Mouse (Mus musculus) embryonic facial prominence, embryonic 15.5 days (tissue): ENCODE results near the gene Flrt1. TPM values are rescaled to one million over a fixed set of nuclear protein-coding genes. Genes with fewer than 3 reads are reported as not detected.
"Not testable (repeated sequence)": the region's sequence is repeated elsewhere in the genome, so short reads cannot be mapped to it uniquely, and the experiment has no call there.

Source experiments
- ATAC-seq: fragments of 200-750 bp; cut with Nextera tagmentation; 2 replicates; pipeline ENCODE4 v1.8.0; 2017; ENCODE audit warnings: low read depth, moderate TSS enrichment; ENCODE audit not compliant: insufficient number of reproducible peaks, low FRiP score, low TSS enrichment
- H3K27ac ChIP-seq: fragments of 300-500 bp; sonication (generic); replicated peaks from 2 replicates; pipeline ENCODE4 v1.5.1; 2015; ENCODE audit warnings: mild to moderate bottlenecking, inconsistent platforms
- H3K27me3 ChIP-seq: fragments of 300-500 bp; sonication (generic); 2 replicates; pipeline ENCODE4 v1.6.1; 2015; ENCODE audit warnings: inconsistent platforms
- H3K36me3 ChIP-seq: fragments of 300-500 bp; sonication (generic); 2 replicates; pipeline ENCODE4 v1.6.1; 2015; ENCODE audit warnings: mild to moderate bottlenecking, inconsistent platforms
- H3K4me1 ChIP-seq: fragments of 300-500 bp; sonication (generic); 2 replicates; pipeline ENCODE4 v1.6.1; 2015; ENCODE audit warnings: inconsistent platforms
- H3K4me2 ChIP-seq: fragments of 300-500 bp; sonication (generic); replicated peaks from 2 replicates; pipeline ENCODE4 v1.6.1; 2015; ENCODE audit warnings: mild to moderate bottlenecking, inconsistent platforms
- H3K4me3 ChIP-seq: fragments of 300-500 bp; sonication (generic); replicated peaks from 2 replicates; pipeline ENCODE4 v1.5.1; 2015; ENCODE audit warnings: mild to moderate bottlenecking, inconsistent platforms
- H3K9ac ChIP-seq: fragments of 300-500 bp; sonication (generic); 2 replicates; pipeline ENCODE4 v1.6.1; 2015; ENCODE audit warnings: inconsistent platforms
- H3K9me3 ChIP-seq: fragments of 300-500 bp; sonication (generic); replicated peaks from 2 replicates; pipeline ENCODE4 v1.6.1; 2016; ENCODE audit warnings: inconsistent platforms
- WGBS: fragments of 180-500 bp; shearing (Covaris S2); methylation state at CpG from one replicate; pipeline ENCODE4 v1.1.7; 2015; 5-methylcytosine and 5-hydroxymethylcytosine counted together
- polyA plus RNA-seq: library from polyadenylated mRNA; unstranded; fragments of >200 nt; fragmentation: Nextera tagmentation; extraction: Ambion mirVana; gene quantifications from 2 replicates; pipeline ENCODE4 v1.2.1, GENCODE M21; 2015

The Flrt1 gene
- polyA plus RNA-seq, 1 experiment from 2014 or later, result 19.2 TPM

DNA sequence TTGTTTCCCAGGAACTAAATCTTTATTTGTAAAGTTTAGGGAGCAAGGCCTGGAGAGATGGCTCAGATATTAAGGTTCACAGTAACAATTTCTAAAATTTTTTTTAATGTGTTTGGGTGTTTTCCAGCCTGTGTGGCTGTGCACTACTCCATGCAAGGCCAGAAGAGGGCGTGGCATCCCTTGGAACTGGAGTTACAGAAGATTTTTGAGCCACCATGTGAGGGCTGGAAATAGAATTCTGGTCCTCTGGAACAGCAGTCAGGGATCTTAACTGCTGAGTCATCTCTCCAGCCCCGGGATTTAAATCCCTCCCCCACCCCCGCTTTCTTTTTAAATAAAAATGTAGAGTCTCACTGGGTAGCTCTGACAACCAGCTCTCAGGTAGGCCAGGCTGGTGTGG, 50.4 kb downstream of the Flrt1 start:
- no peaks in the 10 kb centered on the region for H3K36me3 ChIP-seq
- H3K9me3 ChIP-seq, result no peaks in the 10 kb centered on the region
- H3K27me3 ChIP-seq, result no peaks in the 10 kb centered on the region
- H3K4me2 ChIP-seq, result no peak overlapping the region
- H3K9ac ChIP-seq, result no peak overlapping the region
- H3K4me1 ChIP-seq, result peaks cover 34% of the 10 kb centered on the region
- no peak for ATAC-seq
- 39% methylated on average over 3 of the region's 3 CpGs for WGBS
- no peak overlapping the region; the same call in 1 of the 2 replicates for H3K27ac ChIP-seq
- H3K4me3 ChIP-seq, result no peak overlapping the region

DNA sequence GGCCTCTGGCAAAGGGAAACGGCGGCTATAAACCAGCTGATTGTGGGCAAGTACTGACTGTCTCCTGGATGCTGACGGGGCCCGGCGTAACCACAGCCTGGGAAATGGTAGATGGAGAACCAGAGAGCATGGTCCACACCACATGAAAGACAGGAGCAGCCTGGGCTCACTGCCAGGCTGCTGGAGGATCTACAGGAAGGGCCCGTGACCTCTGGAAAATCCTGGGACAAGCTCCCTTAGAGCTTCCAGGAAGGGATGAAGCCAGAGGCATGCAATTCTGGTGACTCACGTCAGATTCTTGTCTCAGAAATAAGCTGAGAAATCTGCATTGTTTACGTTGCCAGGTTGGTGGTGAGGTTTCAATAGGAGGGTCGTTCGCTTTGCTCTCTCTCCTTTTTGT, 50.8 kb downstream of the Flrt1 start:
- no peak for ATAC-seq

DNA sequence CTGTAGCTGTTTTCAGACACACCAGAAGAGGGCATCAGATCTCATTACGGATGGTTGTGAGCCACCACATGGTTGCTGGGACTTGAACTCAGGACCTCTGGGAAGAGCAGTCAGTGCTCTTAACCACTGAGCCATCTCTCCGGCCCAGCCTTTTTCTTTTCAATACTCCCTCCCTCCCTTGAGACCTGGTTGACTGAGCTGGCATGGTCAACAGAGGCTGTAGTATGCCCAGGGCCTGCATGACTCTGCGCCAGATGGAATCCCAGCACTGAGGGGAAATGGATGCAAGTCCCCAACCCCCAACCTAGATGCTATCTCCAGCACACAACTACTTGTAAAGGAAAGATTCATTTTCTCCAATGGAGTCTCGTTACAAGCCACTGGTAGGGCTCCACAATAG, 52.1 kb downstream of the Flrt1 start:
- not testable (repeated sequence) for ATAC-seq, H3K36me3 ChIP-seq, H3K9ac ChIP-seq, H3K27me3 ChIP-seq, H3K9me3 ChIP-seq, H3K4me3 ChIP-seq, H3K27ac ChIP-seq, H3K4me2 ChIP-seq
- WGBS, result 89% methylated on average over 4 of the region's 4 CpGs
- H3K4me1 ChIP-seq, result peaks cover 32% of the 10 kb centered on the region

More for the DNA sequence above, 50.8 kb downstream of the Flrt1 start:
- WGBS, result 42% methylated on average over 10 of the region's 10 CpGs
- peaks cover 34% of the 10 kb centered on the region for H3K4me1 ChIP-seq
- no peak overlapping the region for H3K4me3 ChIP-seq
- H3K27me3 ChIP-seq, result no peaks in the 10 kb centered on the region
- H3K4me2 ChIP-seq, result no peak overlapping the region
- H3K36me3 ChIP-seq, result no peaks in the 10 kb centered on the region
- H3K9me3 ChIP-seq, result no peaks in the 10 kb centered on the region
- no peak overlapping the region; the same call in 1 of the 2 replicates for H3K27ac ChIP-seq
- H3K9ac ChIP-seq, result no peak overlapping the region

- Histone ChIP-seq H3K36me3 (no peaks in the 10 kb centered on the region), H3K27me3 (no peaks in the 10 kb centered on the region), H3K4me2 (no peak overlapping the region), H3K27ac (no peak overlapping the region), H3K9ac (no peak overlapping the region), H3K9me3 (no peaks in the 10 kb centered on the region), H3K4me3 (no peak overlapping the region), H3K4me1 (peaks cover 5% of the 10 kb centered on the region)
- 34% methylated on average over 4 of the region's 4 CpGs for WGBS
- no peak for ATAC-seq
Measured at GRCm38 (mm10) chr19:7044706-7045105, 60.8 kb downstream of the Flrt1 start.

DNA sequence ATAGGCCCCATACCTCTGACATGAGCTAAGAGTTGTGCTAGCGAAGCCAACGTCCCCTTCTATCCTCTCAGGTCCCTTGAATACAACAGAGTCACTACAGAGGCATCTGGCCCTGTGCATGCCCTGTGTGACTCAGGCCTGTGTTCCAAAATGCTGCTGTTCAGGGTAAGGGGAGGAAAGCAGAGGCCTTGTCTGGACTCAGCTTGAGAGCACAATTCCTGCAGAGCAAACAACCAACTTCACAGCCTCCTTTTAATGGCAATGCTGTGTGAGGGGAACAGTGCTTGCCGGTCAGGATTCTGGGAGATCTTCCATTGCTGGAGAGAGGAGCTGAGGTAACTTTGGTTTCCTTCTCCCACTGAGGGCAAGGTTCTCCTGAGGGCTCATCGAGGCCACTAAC, 61.2 kb downstream of the Flrt1 start:
- no peak overlapping the region for H3K4me2 ChIP-seq
- WGBS, result 62% methylated on average over 4 of the region's 4 CpGs
- H3K4me1 ChIP-seq, result peaks cover 5% of the 10 kb centered on the region
- no peaks in the 10 kb centered on the region for H3K36me3 ChIP-seq
- no peaks in the 10 kb centered on the region for H3K27me3 ChIP-seq
- ATAC-seq, result no peak
- H3K4me3 ChIP-seq, result no peak overlapping the region
- H3K27ac ChIP-seq, result no peak overlapping the region
- H3K9ac ChIP-seq, result no peak overlapping the region
- no peaks in the 10 kb centered on the region for H3K9me3 ChIP-seq

Other genes starting within 250 kb of the Flrt1 start
- gene Ccdc88b, start 247.5 kb downstream of the Flrt1 start, polyA plus RNA-seq, result 0.80 and 1.8 TPM in 2 replicates
- gene Trmt112, start 196.0 kb downstream of the Flrt1 start, polyA plus RNA-seq, result 137 and 138 TPM in 2 replicates
- 321 and 330 TPM in 2 replicates for gene Prdx5, start 195.6 kb downstream of the Flrt1 start, polyA plus RNA-seq
- gene Esrra, start 183.9 kb downstream of the Flrt1 start, polyA plus RNA-seq, result 15.2 and 16.1 TPM in 2 replicates
- 4.0 and 5.1 TPM in 2 replicates for gene Catsperz, start 180.3 kb downstream of the Flrt1 start, polyA plus RNA-seq
- gene Kcnk4, start 171.2 kb downstream of the Flrt1 start, polyA plus RNA-seq, result 1.4 and 1.7 TPM in 2 replicates
- 90.3 and 97.9 TPM in 2 replicates for gene Bad, start 163.9 kb downstream of the Flrt1 start, polyA plus RNA-seq
- gene Gpr137, start 163.2 kb downstream of the Flrt1 start, polyA plus RNA-seq, result 41.8 and 42.2 TPM in 2 replicates
- gene Ppp1r14b, start 130.8 kb downstream of the Flrt1 start, polyA plus RNA-seq, result 224 and 246 TPM in 2 replicates
- gene Plcb3, start 129.3 kb downstream of the Flrt1 start, polyA plus RNA-seq, result 48.2 and 49.1 TPM in 2 replicates
- gene Fkbp2, start 125.2 kb downstream of the Flrt1 start, polyA plus RNA-seq, result 112 and 119 TPM in 2 replicates
- gene Vegfb, start 118.1 kb downstream of the Flrt1 start, polyA plus RNA-seq, result 51.5 and 53.2 TPM in 2 replicates
- 23.9 and 27.9 TPM in 2 replicates for gene Dnajc4, start 113.2 kb downstream of the Flrt1 start, polyA plus RNA-seq
- gene Nudt22, start 109.6 kb downstream of the Flrt1 start, polyA plus RNA-seq, result 22.2 and 24.1 TPM in 2 replicates
- gene Trpt1, start 109.6 kb downstream of the Flrt1 start, polyA plus RNA-seq, result 12.5 and 12.7 TPM in 2 replicates
- 12.4 and 14.2 TPM in 2 replicates for gene Fermt3, start 86.3 kb downstream of the Flrt1 start, polyA plus RNA-seq
- 228 and 244 TPM in 2 replicates for gene Stip1, start 65.8 kb downstream of the Flrt1 start, polyA plus RNA-seq
- 22.1 and 26.6 TPM in 2 replicates for gene Macrod1, start 48.9 kb downstream of the Flrt1 start, polyA plus RNA-seq
- 206 and 214 TPM in 2 replicates for gene Otub1, start 100.6 kb upstream of the Flrt1 start, polyA plus RNA-seq
- gene Cox8a, start 111.9 kb upstream of the Flrt1 start, polyA plus RNA-seq, result 822 and 870 TPM in 2 replicates
- gene Naa40, start 135.5 kb upstream of the Flrt1 start, polyA plus RNA-seq, result 49.8 and 55.4 TPM in 2 replicates
- 20.3 and 22.9 TPM in 2 replicates for gene Rcor2, start 161.6 kb upstream of the Flrt1 start, polyA plus RNA-seq
- gene Mark2, start 236.1 kb upstream of the Flrt1 start, polyA plus RNA-seq, result 54.9 and 60.2 TPM in 2 replicates